10 mouse cellular contexts compared by ENCODE assay signal in genomic region chr11:112982165-112982801, GRCm38 (mm10).
A peak's percentile ranks its signal among the peaks of the same experiment; 100 is the strongest.
DNase-seq lines count a peak whose midpoint lies in the region; ATAC-seq and TF ChIP-seq lines count a peak whose summit lies in the region.
"Had no signal": no experiment of that assay in that cellular context is flagged by ENCODE, and none has a peak within 500 bp of the region (broad histone marks: within the 10 kb centered on the region; RNA-seq: fewer than 3 reads in every experiment).

No protein-coding gene starts in this region.

- no peak overlapping the region for H3ac ChIP-seq in myocyte (ENCODE audit: control insufficient read depth, insufficient read length)

- H3K27me3 ChIP-seq in kidney, embryonic 16.5 days (ENCODE audit: insufficient read depth, low read length) = no peaks in the 10 kb centered on the region; the same call in 1 of the 2 replicates
- no peaks in the 10 kb centered on the region for H3K27me3 ChIP-seq in hindbrain, embryonic 14.5 days (ENCODE audit: control insufficient read depth, insufficient read depth, low read length)
- no peaks in the 10 kb centered on the region for H3K27me3 ChIP-seq in myocyte (ENCODE audit: control insufficient read depth, insufficient read depth, insufficient read length)

- peak; percentile 34; the same call in 1 of the 2 replicates for ATAC-seq in kidney, embryonic 16.5 days (ENCODE audit: low FRiP score, low TSS enrichment)
- peak; percentile 89 for ATAC-seq in hindbrain, embryonic 14.5 days (ENCODE audit: low FRiP score)
- ATAC-seq: liver, postnatal 0 days had no signal

- H3K4me2 ChIP-seq in kidney, embryonic 16.5 days (replicated peaks; ENCODE audit: low read depth, low read length) = no peak overlapping the region
- H3K4me2 ChIP-seq in hindbrain, embryonic 14.5 days (replicated peaks) = peak overlapping the region; percentile 12
- no peak overlapping the region for H3K4me2 ChIP-seq in myocyte (ENCODE audit: low read depth)
- H3K4me2 ChIP-seq: embryonic facial prominence, embryonic 15.5 days had no signal

- no peak for DNase-seq in kidney, postnatal 10 days
- DNase-seq in embryo, embryonic 9.5 days (ENCODE audit: extremely low spot score) = peak; percentile 64
- peak; percentile 74 for DNase-seq in hindbrain, embryonic 14.5 days (ENCODE audit: low spot score)
- no peak for DNase-seq in natural killer cell, adult 2 months (ENCODE audit: low spot score in 2 of 2)
- no peak for DNase-seq in T-cell, adult 2 months (ENCODE audit: low spot score)
- DNase-seq in cerebellum, adult 8-10 months = no peak
- DNase-seq: liver, postnatal 0 days had no signal

- no peak overlapping the region for H3K4me3 ChIP-seq in kidney, embryonic 16.5 days (ENCODE audit: low read length)
- H3K4me3 ChIP-seq in hindbrain, embryonic 14.5 days (replicated peaks; ENCODE audit: low read length) = no peak overlapping the region
- no peak overlapping the region for H3K4me3 ChIP-seq in myocyte
- H3K4me3 ChIP-seq: embryonic facial prominence, embryonic 15.5 days had no signal

- TF ChIP-seq POLR2A in myocyte (IDR thresholded peaks at IDR 0.05; ENCODE audit: insufficient read length, low read depth) = no peak

- H3K9me3 ChIP-seq in kidney, embryonic 16.5 days (ENCODE audit: low read length) = no peaks in the 10 kb centered on the region
- no peaks in the 10 kb centered on the region for H3K9me3 ChIP-seq in hindbrain, embryonic 14.5 days (ENCODE audit: control insufficient read depth, low read length)
- H3K9me3 ChIP-seq: embryonic facial prominence, embryonic 15.5 days had no signal

- WGBS in kidney, embryonic 16.5 days = 41% methylated on average over 11 of the region's 11 CpGs
- WGBS in hindbrain, embryonic 14.5 days = 11% methylated on average over 11 of the region's 11 CpGs

- peaks cover 29% of the 10 kb centered on the region for H3K4me1 ChIP-seq in kidney, embryonic 16.5 days (ENCODE audit: insufficient read depth, low read length)
- H3K4me1 ChIP-seq in hindbrain, embryonic 14.5 days (replicated peaks; ENCODE audit: control insufficient read depth, insufficient read depth, low read length) = peaks cover 27% of the 10 kb centered on the region

- no peaks in the 10 kb centered on the region for H3K79me2 ChIP-seq in myocyte (ENCODE audit: control insufficient read depth, insufficient read depth)

- no peak overlapping the region for H3K27ac ChIP-seq in kidney, embryonic 16.5 days (ENCODE audit: low read length)
- peak overlapping the region; percentile 45; the same call in 1 of the 2 replicates for H3K27ac ChIP-seq in hindbrain, embryonic 14.5 days
- H3K27ac ChIP-seq: embryonic facial prominence, embryonic 15.5 days had no signal

- no peak overlapping the region for H3K9ac ChIP-seq in kidney, embryonic 16.5 days (replicated peaks; ENCODE audit: low read length)
- H3K9ac ChIP-seq in hindbrain, embryonic 14.5 days = 0 out of 2 replicates have a peak overlapping the region, but pooled peaks have one; percentile 3
- H3K9ac ChIP-seq: embryonic facial prominence, embryonic 15.5 days; liver, postnatal 0 days had no signal

- H3K36me3 ChIP-seq in kidney, embryonic 16.5 days (ENCODE audit: insufficient read depth, low read length) = no peaks in the 10 kb centered on the region
- no peaks in the 10 kb centered on the region for H3K36me3 ChIP-seq in hindbrain, embryonic 14.5 days (replicated peaks; ENCODE audit: control insufficient read depth, insufficient read depth)
- H3K36me3 ChIP-seq in myocyte (ENCODE audit: control insufficient read depth, insufficient read depth) = no peaks in the 10 kb centered on the region
- H3K36me3 ChIP-seq: embryonic facial prominence, embryonic 15.5 days had no signal

TF ChIP-seq in myocyte, 11 proteins besides CTCF, POLR2A, EP300 and RAD21:
- TF ChIP-seq POLR2AphosphoS2 (IDR thresholded peaks at IDR 0.05; ENCODE audit: insufficient read length, low read depth) (no peak), MAX (IDR thresholded peaks at IDR 0.05; ENCODE audit: low read depth) (no peak), TCF3 (IDR thresholded peaks at IDR 0.05; ENCODE audit: insufficient read length, low read depth) (peak; percentile 24), TCF12 (IDR thresholded peaks at IDR 0.05; ENCODE audit: insufficient read depth, poor library complexity, severe bottlenecking) (no peak), MYOG (IDR thresholded peaks at IDR 0.05; ENCODE audit: control insufficient read depth in 1 of 3, insufficient read depth in 1 of 3, insufficient read length in 2 of 3, low read depth in 2 of 3) (peak in 1 of 3 experiments; percentile 80), MYOD1 (IDR thresholded peaks at IDR 0.05; ENCODE audit: control insufficient read depth in 1 of 3, insufficient read length in 2 of 3, low read depth in 2 of 3) (peak in 1 of 3 experiments; percentile 39), REST (IDR thresholded peaks at IDR 0.05; ENCODE audit: insufficient read depth, insufficient read length) (no peak)

Comparison
In these comparisons a context has a peak if more than half of its experiments do, and no peak if none do; other contexts are left out.
1. DNase-seq: peak in embryo, embryonic 9.5 days (single experiment) and hindbrain, embryonic 14.5 days (single experiment); none in kidney, postnatal 10 days (single experiment), natural killer cell, adult 2 months (0 of 2), T-cell, adult 2 months (single experiment) and cerebellum, adult 8-10 months (single experiment).